Mouse (Mus musculus) E14TG2a.4 (cell line): ENCODE results near the gene Plcl1.
"Not testable (repeated sequence)": the region's sequence is repeated elsewhere in the genome, so short reads cannot be mapped to it uniquely, and the experiment has no call there.

ENCODE experiments used
- H3K27me3 ChIP-seq: 2 replicates; pipeline ENCODE4 v1.6.1; 2014; ENCODE audit warnings: low read length, control low read depth; ENCODE audit not compliant: insufficient read depth
- H3K36me3 ChIP-seq: 2 replicates; pipeline ENCODE4 v1.6.1; 2014; ENCODE audit warnings: low read length, control low read depth; ENCODE audit not compliant: insufficient read depth
- H3K4me1 ChIP-seq: replicated peaks from 2 replicates; pipeline ENCODE4 v1.6.1; 2014; ENCODE audit warnings: low read depth, low read length, control low read depth
- H3K4me3 ChIP-seq: replicated peaks from 2 replicates; pipeline ENCODE4 v1.5.1; 2014; ENCODE audit warnings: mild to moderate bottlenecking, low read length
- H3K9me3 ChIP-seq: 2 replicates; pipeline ENCODE4 v1.6.1; 2014; ENCODE audit warnings: low read length, control low read depth
- CTCF ChIP-seq: conservative IDR thresholded peaks from 2 replicates; pipeline ENCODE4 v1.5.1; 2014; ENCODE audit warnings: low read length
- NANOG ChIP-seq: IDR thresholded peaks from 2 replicates; pipeline ENCODE4 v1.6.1; 2014; ENCODE audit warnings: borderline replicate concordance, low read length, mixed read lengths
- POU5F1 ChIP-seq: IDR thresholded peaks from 2 replicates; pipeline ENCODE4 v1.6.1; 2014; ENCODE audit warnings: low read length, borderline replicate concordance

Plcl1 gene

DNA sequence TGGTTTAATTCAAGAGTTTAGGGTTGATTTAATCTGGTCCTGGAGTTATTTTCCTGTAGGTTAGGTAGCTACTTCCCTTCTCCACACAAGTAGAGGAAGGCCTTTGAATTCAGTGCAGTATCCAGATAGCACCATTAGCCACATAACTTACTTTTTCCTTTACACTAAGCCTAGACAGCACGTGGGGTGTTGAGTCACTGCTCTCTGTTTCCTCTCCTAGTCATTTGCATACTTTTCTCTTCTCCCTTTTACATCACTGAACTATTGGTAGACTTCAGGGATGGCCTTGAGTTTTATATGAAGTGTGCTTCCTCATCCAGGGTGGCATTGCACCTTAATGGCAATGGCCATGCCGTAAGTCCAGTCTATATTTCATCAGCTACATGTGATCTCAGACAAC, 82.5 kb downstream of the Plcl1 start:
- H3K4me3 ChIP-seq: no peak overlapping the region
- peaks cover 5% of the 10 kb centered on the region; the same call in 1 of the 2 replicates for H3K9me3 ChIP-seq
- no peaks in the 10 kb centered on the region for H3K36me3 ChIP-seq
- TF ChIP-seq NANOG (no peak), CTCF (no peak), POU5F1 (no peak)
- peaks cover 17% of the 10 kb centered on the region for H3K4me1 ChIP-seq
- H3K27me3 ChIP-seq: peaks cover 6% of the 10 kb centered on the region; the same call in 1 of the 2 replicates

DNA sequence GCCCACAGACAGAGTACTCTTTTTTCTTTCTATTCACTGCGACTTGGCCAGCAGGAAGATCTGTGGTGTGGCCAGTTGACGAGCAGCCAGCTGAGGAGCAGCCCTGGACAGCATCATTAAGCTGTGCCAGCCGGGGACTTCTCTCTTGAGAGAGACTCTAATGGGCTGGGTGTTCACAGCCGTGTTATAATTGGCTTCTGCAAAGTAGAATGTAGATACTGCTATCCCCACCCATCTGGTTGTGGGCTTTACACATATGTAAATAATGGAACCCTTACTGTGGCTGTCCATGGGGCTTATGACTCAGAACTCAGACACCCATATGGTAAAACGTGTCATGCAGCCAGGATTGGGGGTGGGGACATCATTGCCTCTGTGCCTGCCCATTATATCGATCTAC, 83.6 kb downstream of the Plcl1 start:
- Histone ChIP-seq H3K4me1 (peaks cover 17% of the 10 kb centered on the region), H3K4me3 (no peak overlapping the region), H3K27me3 (peaks cover 6% of the 10 kb centered on the region; the same call in 1 of the 2 replicates), H3K9me3 (peaks cover under 1% of the 10 kb centered on the region; the same call in 1 of the 2 replicates), H3K36me3 (no peaks in the 10 kb centered on the region)
- TF ChIP-seq NANOG: no peak
- TF ChIP-seq CTCF: no peak
- no peak for TF ChIP-seq POU5F1

DNA sequence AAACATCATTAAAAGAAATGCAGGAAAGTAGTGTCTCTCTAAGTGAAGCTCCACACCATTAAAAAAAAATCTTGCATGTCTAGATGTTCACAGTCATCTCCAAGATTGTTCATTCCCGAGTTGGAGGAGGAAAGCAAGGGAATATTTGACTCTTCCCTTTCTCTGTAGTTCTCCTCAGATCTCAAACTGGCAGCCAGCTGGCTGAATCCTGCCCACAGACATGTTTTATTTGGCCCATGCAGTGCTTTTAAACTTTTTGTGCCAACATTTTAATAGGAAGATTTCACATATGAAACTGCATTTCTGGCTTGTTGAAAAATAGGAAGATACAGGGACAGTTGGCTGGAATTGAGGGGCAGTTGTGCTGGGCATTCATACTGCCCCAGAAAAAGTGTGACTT, 94.2 kb downstream of the Plcl1 start:
- Histone ChIP-seq H3K27me3 (no peaks in the 10 kb centered on the region; the same call in 1 of the 2 replicates), H3K36me3 (no peaks in the 10 kb centered on the region), H3K4me3 (no peak overlapping the region), H3K4me1 (no peaks in the 10 kb centered on the region), H3K9me3 (peaks cover 4% of the 10 kb centered on the region; the same call in 1 of the 2 replicates)
- no peak for TF ChIP-seq NANOG
- TF ChIP-seq CTCF: no peak
- no peak for TF ChIP-seq POU5F1

DNA sequence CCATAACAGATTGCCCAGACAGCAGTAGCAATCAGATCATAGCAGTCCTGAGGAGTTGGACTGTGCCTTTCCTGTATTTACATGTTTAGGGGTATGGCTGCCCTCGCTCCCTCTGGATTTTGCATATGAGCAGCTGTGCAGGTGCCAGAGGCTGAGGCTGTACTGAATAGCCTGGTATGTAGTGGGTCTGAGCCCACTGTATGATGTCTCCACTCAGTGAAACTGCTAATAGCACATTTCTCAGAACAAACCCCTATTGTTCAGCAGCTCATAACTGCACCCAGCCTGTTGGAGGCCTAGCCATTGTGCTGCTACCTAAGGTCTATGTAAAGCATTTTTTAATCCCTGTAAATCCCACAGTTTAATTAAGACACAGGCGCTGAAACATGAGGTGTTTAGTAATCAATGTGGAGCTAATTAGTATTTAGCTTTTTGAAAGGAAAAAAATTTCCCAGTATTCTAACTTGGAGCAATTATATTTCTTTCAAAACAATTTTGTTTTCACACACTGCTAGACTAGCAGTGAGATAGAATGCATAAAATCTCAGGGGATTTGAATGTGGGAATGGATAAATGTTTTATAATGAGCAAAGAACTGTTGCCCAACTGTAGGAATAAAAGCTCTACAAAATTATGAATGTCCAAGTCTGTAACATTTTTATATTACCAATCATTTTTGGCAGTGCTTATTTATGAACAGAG, 95.4 kb downstream of the Plcl1 start:
- TF ChIP-seq NANOG (no peak), POU5F1 (no peak), CTCF (no peak)
- Histone ChIP-seq H3K36me3 (no peaks in the 10 kb centered on the region), H3K4me1 (no peaks in the 10 kb centered on the region), H3K4me3 (no peak overlapping the region), H3K9me3 (no peaks in the 10 kb centered on the region; the same call in 1 of the 2 replicates), H3K27me3 (no peaks in the 10 kb centered on the region; the same call in 1 of the 2 replicates)

DNA sequence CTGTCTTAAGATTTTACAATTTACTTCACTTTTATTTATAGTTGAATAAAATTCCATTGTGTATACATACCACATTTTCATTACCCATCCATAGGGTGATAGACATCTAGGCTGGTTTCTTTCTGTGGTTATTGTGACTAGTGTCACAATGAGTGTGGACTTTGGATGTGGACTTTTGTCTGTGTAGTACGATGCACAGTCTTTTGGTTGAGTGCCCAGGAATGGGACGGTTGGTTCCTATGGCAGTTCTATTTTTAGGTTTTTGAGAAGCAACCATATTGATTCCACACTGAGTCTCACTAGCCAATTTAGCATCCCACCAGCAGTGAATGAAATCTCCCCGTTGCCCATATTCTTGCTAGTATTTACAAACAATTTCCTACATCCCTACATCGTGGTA, 100.1 kb downstream of the Plcl1 start:
- H3K27me3 ChIP-seq: no peaks in the 10 kb centered on the region
- TF ChIP-seq CTCF (no peak), NANOG (no peak), POU5F1 (no peak)
- H3K36me3 ChIP-seq: no peaks in the 10 kb centered on the region
- H3K9me3 ChIP-seq: no peaks in the 10 kb centered on the region
- H3K4me3 ChIP-seq: no peak overlapping the region
- no peaks in the 10 kb centered on the region for H3K4me1 ChIP-seq

DNA sequence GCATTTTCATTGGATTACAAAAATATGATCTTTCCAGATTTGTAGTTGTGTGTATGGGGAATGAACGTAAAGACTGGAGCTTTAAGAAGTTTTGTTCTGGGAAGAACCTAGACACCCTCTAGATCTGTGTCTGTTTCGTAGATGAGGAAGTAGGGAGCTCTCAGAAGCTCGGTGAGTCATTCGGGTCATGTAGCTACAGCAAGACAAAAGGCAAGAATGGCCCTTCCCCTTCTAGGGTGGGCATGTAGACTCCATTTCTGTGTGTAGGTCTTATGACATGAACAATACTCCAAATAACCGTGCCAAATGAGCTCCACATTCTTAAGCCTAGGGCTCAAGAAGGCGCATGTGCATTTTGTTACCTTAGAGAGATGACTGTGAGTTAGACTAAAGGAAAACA, 101.3 kb downstream of the Plcl1 start:
- H3K9me3 ChIP-seq: no peaks in the 10 kb centered on the region
- no peak for TF ChIP-seq NANOG
- TF ChIP-seq POU5F1: no peak
- no peak for TF ChIP-seq CTCF

DNA sequence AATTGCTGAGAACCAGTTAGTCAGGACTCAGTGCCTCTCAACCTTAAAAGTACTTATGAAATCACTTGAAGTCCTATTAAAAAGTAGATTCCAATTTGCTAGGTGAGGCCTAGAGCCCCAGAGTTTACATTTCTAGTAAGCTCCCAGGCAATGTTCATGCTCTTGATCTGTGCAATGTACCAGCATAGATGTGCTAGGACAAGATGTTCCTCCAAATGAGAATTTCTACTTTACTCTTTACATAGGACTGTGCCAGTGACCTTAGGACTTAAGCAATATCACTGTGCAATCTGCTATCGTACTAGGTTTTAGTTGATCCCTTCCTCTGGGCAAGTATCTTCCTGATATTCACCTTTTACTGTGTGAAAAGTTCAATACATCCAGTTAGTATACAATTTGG, 103.9 kb downstream of the Plcl1 start:
- TF ChIP-seq NANOG (no peak), CTCF (no peak), POU5F1 (no peak)

More for the DNA sequence above, 101.3 kb downstream of the Plcl1 start:
- no peaks in the 10 kb centered on the region for H3K27me3 ChIP-seq
- H3K4me3 ChIP-seq: no peak overlapping the region
- no peaks in the 10 kb centered on the region for H3K4me1 ChIP-seq
- H3K36me3 ChIP-seq: no peaks in the 10 kb centered on the region

DNA sequence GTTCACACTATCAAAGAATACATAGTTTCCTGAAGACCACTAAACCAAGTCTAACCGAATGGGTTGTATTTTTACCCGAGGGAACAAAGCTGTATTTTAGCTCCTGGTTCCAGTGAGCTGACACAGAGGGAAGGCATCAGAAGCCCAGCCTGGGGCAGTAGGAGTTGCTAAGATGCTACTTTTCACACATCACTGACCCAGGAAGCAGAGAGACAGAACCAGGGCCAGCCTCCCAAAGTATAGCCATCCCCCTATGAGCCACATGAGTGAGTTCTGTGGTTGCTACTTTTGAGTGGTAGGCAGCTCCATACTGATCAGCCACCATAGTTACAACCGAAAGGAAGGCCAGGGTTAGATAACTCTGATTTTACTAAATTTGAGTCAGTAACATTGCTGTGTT, 106.4 kb downstream of the Plcl1 start:
- no peaks in the 10 kb centered on the region for H3K9me3 ChIP-seq
- no peaks in the 10 kb centered on the region for H3K27me3 ChIP-seq
- TF ChIP-seq CTCF: no peak
- no peak for TF ChIP-seq NANOG
- no peak overlapping the region for H3K4me3 ChIP-seq
- H3K36me3 ChIP-seq: no peaks in the 10 kb centered on the region
- H3K4me1 ChIP-seq: no peaks in the 10 kb centered on the region

More for the DNA sequence above, 103.9 kb downstream of the Plcl1 start:
- no peak overlapping the region for H3K4me3 ChIP-seq
- no peaks in the 10 kb centered on the region for H3K4me1 ChIP-seq
- H3K36me3 ChIP-seq: no peaks in the 10 kb centered on the region
- no peaks in the 10 kb centered on the region for H3K9me3 ChIP-seq
- no peaks in the 10 kb centered on the region for H3K27me3 ChIP-seq

DNA sequence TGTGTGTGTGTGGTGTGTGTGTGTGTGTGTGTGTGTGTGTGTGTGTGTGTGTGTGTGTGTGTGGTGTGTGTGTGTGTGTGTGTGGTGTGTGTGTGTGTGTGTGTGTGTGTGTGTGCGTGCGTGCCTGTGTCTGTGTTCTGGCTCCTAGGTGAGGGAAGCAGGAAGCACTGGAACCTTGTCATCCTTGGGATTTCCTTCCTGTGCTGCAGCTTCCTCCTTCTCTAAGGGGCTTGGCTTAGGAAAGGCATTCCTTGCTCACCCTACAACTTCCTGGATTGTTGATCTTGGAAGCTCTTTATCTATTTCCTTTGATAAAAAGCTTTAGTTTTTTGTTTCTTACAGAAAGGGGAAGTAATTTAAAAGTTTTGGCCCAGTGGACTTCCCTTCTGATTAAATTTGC, 107.1 kb downstream of the Plcl1 start:
- H3K36me3 ChIP-seq, H3K4me1 ChIP-seq, H3K9me3 ChIP-seq, H3K27me3 ChIP-seq, H3K4me3 ChIP-seq: not testable (repeated sequence)
